Mouse (Mus musculus): ENCODE measurements at regions not wholly inside any gene's neighbourhood (a gene's known extent, or its start where the extent isn't known, plus 50 kb on each side); places are given as distances from the start of the nearest gene placed in this dataset.

DNA sequence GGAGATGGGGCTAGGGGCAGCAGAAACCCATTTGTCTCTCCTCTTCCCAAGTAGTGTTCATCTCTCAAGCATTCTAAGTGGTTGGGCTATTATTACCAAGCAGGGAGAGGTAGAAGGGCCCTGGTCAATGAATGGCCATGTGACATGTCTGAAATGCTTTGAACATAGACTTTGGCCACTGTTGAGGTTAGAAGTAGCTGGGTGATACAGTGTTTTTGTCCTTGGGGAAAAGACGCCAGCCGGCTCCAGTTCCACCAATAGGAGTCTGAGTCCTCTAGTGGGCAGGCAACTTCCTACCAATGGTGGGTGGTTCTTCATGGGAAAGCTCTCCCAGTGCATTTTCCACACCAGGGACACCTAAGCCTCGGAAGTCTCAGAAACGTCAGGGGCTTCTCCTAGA is 497.3 kb upstream of the Mgmt start:
- ATAC-seq (ENCODE audit: low FRiP score, low read depth) = no peak
- Histone ChIP-seq H3K27ac (no peak overlapping the region), H3K9me3 (no peaks in the 10 kb centered on the region), H3K4me1 (no peaks in the 10 kb centered on the region), H3K4me2 (replicated peaks) (no peak overlapping the region), H3K4me3 (no peak overlapping the region), H3K27me3 (replicated peaks) (no peaks in the 10 kb centered on the region), H3K9ac (no peak overlapping the region), H3K36me3 (no peaks in the 10 kb centered on the region)
- WGBS = 84% methylated on average over 4 of the region's 4 CpGs

DNA sequence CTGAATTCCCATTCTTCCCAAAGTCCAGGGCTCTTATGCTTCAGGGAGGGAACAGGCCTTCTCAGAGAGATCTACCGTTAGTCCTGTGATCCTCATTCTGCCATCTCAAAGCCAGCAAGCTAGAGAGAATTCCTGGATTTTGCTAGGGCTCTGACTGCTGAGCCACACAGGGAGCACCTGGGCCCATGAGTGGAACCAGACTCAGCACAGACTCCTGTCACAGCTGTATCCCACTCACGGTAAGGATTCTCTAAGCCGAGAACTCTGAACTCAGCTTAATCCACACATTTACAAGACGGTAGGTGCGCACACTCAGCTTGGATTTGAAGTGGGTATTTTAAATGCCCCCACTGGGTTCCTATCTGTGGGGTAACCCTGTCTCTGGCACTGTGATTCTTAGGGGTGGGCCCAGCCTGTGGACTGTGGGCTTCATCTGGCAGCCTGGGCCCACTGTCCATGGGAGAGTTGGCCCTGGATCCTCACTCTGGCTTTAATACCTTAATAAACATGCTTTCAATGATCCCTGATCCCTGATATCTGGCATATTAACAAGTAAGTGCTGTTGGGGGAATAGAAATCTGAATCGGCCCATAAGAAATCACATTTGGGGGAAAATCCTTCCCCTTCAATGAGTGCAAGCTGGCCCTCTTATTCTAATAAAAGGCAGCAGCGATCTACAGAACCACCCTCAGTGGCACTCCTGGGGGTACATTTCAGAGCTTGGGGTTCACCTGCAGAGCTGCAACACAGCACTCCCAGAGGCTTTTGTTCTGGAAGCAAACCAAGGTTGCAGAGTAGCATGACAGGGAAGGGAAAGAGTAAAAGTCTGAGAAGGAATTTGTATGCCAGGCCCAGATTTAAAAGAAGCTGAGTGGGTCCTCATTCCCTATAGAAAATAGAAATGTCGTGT is 491.5 kb upstream of the Mgmt start:
- Histone ChIP-seq H3K27me3 (replicated peaks) (no peaks in the 10 kb centered on the region), H3K27ac (no peak overlapping the region), H3K4me1 (no peaks in the 10 kb centered on the region), H3K9me3 (no peaks in the 10 kb centered on the region), H3K4me2 (replicated peaks) (no peak overlapping the region), H3K4me3 (no peak overlapping the region), H3K9ac (no peak overlapping the region), H3K36me3 (no peaks in the 10 kb centered on the region)
- ATAC-seq (ENCODE audit: low FRiP score, low read depth) = no peak
- 87% methylated on average over 8 of the region's 8 CpGs for WGBS

DNA sequence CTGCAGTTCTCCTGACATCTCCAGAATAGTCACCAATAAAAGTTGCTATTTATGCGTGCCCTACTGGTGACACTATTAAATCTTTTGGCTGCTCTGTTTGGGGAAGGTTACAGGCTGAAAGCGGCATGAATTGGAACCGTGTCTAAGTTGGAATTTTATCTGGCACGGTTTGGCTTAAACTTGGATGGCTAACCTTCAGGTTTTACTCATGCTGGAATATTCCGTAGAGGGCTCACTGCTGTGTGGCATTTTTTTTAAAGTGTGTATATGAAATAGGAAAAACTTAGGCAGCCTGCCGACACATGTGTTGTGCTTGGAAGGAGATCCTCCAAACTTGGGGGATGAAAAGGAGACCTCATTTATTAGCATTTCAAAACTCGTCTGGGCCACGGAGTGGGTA is 489.0 kb upstream of the Mgmt start:
- H3K9me3 ChIP-seq = no peaks in the 10 kb centered on the region
- no peak overlapping the region for H3K9ac ChIP-seq
- ATAC-seq (ENCODE audit: low FRiP score, low read depth) = no peak
- no peaks in the 10 kb centered on the region for H3K4me1 ChIP-seq
- no peaks in the 10 kb centered on the region for H3K36me3 ChIP-seq
- H3K4me2 ChIP-seq (replicated peaks) = no peak overlapping the region
- no peak overlapping the region for H3K4me3 ChIP-seq
- H3K27ac ChIP-seq = no peak overlapping the region
- 53% methylated on average over 8 of the region's 8 CpGs for WGBS
- H3K27me3 ChIP-seq (replicated peaks) = no peaks in the 10 kb centered on the region

DNA sequence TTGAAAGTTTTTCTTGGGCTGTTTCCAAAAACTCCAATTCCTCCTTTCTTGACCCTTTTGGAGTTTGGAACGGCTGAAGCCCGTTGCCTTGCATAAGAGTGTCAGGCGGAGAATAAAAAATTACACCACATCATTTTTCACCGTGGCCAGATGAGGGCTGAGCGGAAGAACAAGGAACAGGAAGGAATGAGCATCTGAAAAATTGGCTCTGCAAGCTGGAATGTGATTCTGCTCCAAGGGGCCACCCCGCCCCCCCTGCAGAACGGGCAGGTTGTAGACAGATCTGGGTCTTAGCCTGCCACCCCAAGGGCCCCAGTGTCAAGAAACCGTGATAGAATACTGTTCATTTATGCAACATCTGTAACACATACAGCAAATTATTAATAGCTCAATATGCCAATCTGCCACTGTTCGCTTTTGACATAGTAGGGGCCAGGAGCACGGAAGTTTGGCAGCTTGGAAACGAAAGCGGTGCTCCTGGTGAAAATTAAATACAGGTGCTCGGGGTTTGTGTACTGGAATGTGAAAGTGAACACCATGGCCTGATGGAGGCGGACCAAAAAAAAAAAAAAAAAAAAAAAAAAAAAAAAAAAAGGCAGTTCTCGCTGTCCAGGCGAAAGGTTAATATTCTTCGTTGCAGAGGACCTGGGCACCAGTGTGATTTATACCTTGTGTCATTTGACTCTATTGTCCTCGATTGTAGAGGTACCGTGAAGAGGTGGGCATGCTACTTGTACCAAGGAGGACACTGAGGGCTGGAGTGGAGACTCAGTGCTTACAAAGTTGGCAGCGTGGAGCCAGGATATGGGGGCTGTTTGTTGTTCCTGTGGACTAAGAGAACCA is 487.9 kb upstream of the Mgmt start:
- Histone ChIP-seq H3K4me2 (replicated peaks) (no peak overlapping the region), H3K4me1 (no peaks in the 10 kb centered on the region), H3K27me3 (replicated peaks) (no peaks in the 10 kb centered on the region), H3K9me3 (no peaks in the 10 kb centered on the region), H3K4me3 (no peak overlapping the region), H3K9ac (no peak overlapping the region), H3K36me3 (no peaks in the 10 kb centered on the region), H3K27ac (no peak overlapping the region)
- no peak for ATAC-seq (ENCODE audit: low FRiP score, low read depth)
- WGBS = 74% methylated on average over 20 of the region's 20 CpGs

DNA sequence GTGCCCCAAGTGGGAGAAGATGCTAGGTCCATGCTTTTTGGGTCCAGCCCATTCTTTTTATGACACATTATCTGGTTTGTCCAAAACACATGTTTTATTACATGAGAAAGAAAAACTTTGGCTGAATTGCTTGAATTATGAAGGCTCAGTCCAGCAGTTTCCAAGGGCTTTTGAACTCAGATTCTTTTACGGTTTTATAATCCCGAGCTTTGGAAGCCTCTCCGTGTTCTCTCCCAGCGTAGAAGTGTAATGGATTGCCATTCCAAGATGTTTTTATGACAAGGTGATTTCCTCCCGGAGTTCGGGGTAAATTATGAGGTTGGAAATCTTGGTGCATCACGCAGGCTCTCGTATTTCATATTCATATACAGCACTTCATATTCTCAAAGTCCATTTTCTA is 479.6 kb upstream of the Mgmt start:
- ATAC-seq (ENCODE audit: low FRiP score, low read depth) = no peak
- H3K36me3 ChIP-seq = no peaks in the 10 kb centered on the region
- H3K27ac ChIP-seq = no peak overlapping the region
- WGBS = 66% methylated on average over 8 of the region's 8 CpGs
- no peaks in the 10 kb centered on the region for H3K4me1 ChIP-seq
- no peak overlapping the region for H3K4me2 ChIP-seq (replicated peaks)
- H3K27me3 ChIP-seq (replicated peaks) = no peaks in the 10 kb centered on the region
- H3K9me3 ChIP-seq = no peaks in the 10 kb centered on the region
- H3K4me3 ChIP-seq = no peak overlapping the region
- no peak overlapping the region for H3K9ac ChIP-seq

DNA sequence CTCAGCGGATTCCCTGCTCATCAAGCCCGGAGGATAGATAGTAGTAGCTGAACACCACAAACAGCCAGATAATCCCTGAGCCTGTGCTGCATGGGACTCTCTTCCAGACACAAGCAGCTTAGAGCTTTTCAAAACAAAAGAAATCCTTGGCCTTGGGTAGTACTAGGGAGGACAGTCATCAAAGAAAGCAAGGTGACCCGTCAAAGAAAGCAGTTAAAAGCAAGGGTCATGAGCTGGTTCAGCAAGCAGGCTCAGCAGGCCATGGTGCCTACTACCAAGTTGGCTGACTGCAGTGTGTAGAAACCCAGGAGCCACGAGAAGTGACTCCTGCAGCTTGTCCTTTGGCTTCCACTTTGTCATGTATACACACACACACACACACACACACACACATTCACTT is 477.1 kb upstream of the Mgmt start:
- H3K4me1 ChIP-seq = no peaks in the 10 kb centered on the region
- H3K9ac ChIP-seq = no peak overlapping the region
- H3K9me3 ChIP-seq = no peaks in the 10 kb centered on the region
- no peak overlapping the region for H3K4me3 ChIP-seq
- ATAC-seq (ENCODE audit: low FRiP score, low read depth) = no peak
- no peak overlapping the region for H3K4me2 ChIP-seq (replicated peaks)
- WGBS = 67% methylated on average over 4 of the region's 4 CpGs
- no peaks in the 10 kb centered on the region for H3K27me3 ChIP-seq (replicated peaks)
- H3K36me3 ChIP-seq = no peaks in the 10 kb centered on the region
- H3K27ac ChIP-seq = no peak overlapping the region

DNA sequence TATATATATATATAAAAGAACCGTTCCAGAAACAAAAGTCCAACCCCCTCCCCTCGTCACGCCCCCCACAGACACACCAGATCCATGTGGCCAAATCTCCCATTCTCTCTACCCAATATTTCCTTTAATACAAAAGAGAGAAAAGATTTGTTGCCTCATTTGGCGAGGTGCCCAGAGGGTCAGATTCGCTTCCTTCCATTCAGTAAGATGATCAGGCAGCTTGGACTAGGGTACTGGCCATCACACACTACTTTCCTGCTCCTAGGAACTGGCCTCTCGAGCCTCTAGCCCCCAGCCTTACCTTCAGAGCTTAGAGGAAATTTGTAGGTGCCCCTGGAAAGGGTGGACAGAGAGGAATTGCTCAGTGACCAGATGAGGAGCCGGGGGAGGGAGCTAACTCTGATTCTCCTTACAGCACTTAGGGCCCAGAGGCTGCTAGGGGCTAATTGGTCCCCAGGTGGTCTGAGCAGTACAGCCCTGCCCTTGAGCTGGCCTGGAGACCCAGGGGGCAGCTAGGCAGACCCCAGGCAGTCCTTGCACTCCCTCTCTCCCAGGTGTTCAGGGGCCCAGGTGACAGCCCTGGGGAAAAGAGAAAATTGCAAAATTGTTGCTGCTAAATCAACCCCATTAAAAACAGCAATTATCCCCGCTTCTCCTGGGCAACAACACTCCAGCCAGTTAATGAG is 470.4 kb upstream of the Mgmt start:
- no peaks in the 10 kb centered on the region for H3K27me3 ChIP-seq (replicated peaks)
- H3K4me2 ChIP-seq (replicated peaks) = no peak overlapping the region
- WGBS = 45% methylated on average over 8 of the region's 8 CpGs
- H3K4me1 ChIP-seq = peaks cover 7% of the 10 kb centered on the region
- peak; percentile 58; the same call in 1 of the 2 replicates for ATAC-seq (ENCODE audit: low FRiP score, low read depth)
- no peak overlapping the region for H3K9ac ChIP-seq
- H3K36me3 ChIP-seq = no peaks in the 10 kb centered on the region
- no peak overlapping the region for H3K4me3 ChIP-seq
- H3K27ac ChIP-seq = no peak overlapping the region
- no peaks in the 10 kb centered on the region for H3K9me3 ChIP-seq

DNA sequence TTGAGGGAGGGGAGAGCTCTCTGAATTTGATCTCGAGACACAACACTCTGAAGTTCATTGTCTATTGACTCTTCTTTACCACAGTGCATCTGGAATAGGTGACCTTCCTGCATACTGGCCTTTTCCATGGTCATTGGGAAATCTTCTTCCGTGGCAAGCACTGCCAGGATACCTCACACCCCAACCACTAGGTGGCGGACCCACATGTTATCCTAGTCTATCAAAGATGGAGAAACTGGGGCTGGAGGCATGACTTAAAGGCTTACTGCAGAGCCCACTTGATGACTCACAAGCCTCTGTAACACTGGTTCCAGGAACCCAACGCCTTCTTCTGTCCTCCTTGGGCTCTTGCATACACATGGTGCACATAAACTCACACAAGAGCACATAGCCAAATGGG is 467.2 kb upstream of the Mgmt start:
- WGBS = 65% methylated on average over 4 of the region's 4 CpGs

DNA sequence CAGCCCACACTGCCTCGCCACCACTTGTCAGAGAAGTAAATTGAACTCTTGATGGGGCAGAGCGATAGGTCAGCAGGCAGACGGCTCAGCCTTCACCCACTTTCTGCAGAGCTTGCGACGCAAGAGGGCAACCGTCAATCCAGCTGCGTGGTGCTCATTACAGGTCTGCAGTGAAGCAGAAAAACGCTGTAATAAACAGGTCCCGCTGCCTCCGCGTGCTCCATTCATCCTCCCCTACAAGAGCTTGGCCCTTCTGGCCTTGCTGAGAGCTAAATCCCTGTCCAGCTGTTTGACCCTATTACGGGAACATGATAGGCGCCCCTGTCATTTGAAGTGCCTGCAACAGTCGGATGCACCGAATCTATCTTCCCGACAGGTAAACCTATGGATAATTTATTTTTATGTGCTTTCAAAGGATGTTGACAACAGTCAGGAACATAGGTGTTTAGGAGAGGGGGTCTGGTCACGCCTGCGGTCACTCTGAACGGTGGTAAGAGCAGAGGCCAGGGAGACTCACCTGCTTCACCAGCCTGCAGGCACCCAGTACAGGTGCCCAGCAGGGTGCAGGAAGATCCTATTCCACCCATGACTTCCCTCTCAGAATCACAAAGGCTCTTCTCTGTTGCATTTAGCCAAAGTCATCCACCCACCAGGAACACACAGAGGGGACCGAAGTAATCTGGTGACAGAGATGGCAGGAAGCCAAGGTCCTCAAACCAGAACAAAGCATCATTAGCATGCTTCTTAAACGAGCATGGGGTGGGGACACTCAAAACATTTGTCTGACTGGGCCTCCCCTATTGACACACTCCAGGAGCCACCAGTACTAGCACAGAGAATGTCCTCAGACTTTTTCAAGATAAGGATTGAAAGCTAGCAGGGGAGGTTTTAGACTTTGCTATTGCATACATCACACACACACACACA is 464.1 kb upstream of the Mgmt start:
- WGBS = 49% methylated on average over 21 of the region's 21 CpGs
- no peak overlapping the region for H3K27ac ChIP-seq
- peaks cover 16% of the 10 kb centered on the region; the same call in 1 of the 2 replicates for H3K4me1 ChIP-seq
- H3K4me3 ChIP-seq = no peak overlapping the region
- ATAC-seq (ENCODE audit: low FRiP score, low read depth) = peak; percentile 53; the same call in 1 of the 2 replicates
- H3K27me3 ChIP-seq (replicated peaks) = no peaks in the 10 kb centered on the region
- no peak overlapping the region for H3K9ac ChIP-seq
- H3K36me3 ChIP-seq = no peaks in the 10 kb centered on the region
- no peak overlapping the region for H3K4me2 ChIP-seq (replicated peaks)
- H3K9me3 ChIP-seq = no peaks in the 10 kb centered on the region

More for the DNA sequence above, 467.2 kb upstream of the Mgmt start:
- H3K9ac ChIP-seq = no peak overlapping the region
- no peaks in the 10 kb centered on the region for H3K27me3 ChIP-seq (replicated peaks)
- no peak overlapping the region for H3K27ac ChIP-seq
- peaks cover 21% of the 10 kb centered on the region for H3K4me1 ChIP-seq
- H3K36me3 ChIP-seq = no peaks in the 10 kb centered on the region
- H3K9me3 ChIP-seq = no peaks in the 10 kb centered on the region
- H3K4me2 ChIP-seq (replicated peaks) = no peak overlapping the region
- no peak overlapping the region for H3K4me3 ChIP-seq
- no peak for ATAC-seq (ENCODE audit: low FRiP score, low read depth)

DNA sequence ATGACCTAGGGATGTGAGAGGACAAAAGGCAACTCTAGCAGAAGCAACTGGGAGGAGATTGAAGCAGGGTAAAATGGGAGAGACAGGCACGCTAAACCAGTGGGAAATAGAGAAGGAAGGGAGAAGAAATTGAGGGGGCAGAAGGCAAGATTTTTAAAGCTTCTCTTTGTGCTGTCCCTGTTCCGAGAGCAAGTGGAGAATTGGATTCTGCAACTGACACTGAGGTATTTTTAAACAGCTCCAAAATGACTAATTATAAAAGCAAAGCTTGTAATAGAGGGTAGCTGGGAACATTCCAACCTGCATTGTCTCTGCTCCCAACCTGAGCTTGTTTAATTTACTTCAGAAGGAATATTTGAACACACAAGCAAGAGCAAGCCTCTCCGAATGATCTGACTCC is 460.7 kb upstream of the Mgmt start:
- no peak overlapping the region for H3K4me2 ChIP-seq (replicated peaks)
- no peak overlapping the region for H3K4me3 ChIP-seq
- H3K9ac ChIP-seq = no peak overlapping the region
- ATAC-seq (ENCODE audit: low FRiP score, low read depth) = no peak
- no peaks in the 10 kb centered on the region for H3K27me3 ChIP-seq (replicated peaks)
- peaks cover 16% of the 10 kb centered on the region; the same call in 1 of the 2 replicates for H3K4me1 ChIP-seq
- H3K9me3 ChIP-seq = no peaks in the 10 kb centered on the region
- H3K36me3 ChIP-seq = no peaks in the 10 kb centered on the region
- 83% methylated on average over 3 of the region's 3 CpGs for WGBS
- no peak overlapping the region for H3K27ac ChIP-seq

DNA sequence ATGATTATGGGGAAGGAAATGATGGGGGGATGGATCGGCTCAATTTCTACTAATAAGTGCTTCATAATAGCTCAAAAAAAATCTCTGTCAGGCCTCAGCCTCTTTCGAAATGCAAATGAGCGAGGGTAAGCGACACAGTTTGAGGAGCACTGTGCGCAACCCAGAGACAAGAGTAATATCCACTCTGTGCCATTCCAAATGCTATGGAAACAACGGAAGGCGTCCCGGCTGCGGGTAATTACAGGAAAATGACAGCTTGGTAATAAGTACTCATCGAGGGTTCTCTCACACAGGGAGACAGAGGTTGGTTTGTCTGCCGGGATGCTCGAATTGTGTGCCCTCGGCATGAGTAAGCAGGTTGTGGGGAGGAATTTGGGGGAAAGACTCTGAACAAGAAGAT is 459.9 kb upstream of the Mgmt start:
- no peak overlapping the region for H3K4me3 ChIP-seq
- no peaks in the 10 kb centered on the region for H3K27me3 ChIP-seq (replicated peaks)
- ATAC-seq (ENCODE audit: low FRiP score, low read depth) = no peak
- H3K9ac ChIP-seq = no peak overlapping the region
- H3K36me3 ChIP-seq = no peaks in the 10 kb centered on the region
- no peak overlapping the region for H3K27ac ChIP-seq
- H3K9me3 ChIP-seq = no peaks in the 10 kb centered on the region
- 85% methylated on average over 13 of the region's 13 CpGs for WGBS
- no peak overlapping the region for H3K4me2 ChIP-seq (replicated peaks)
- peaks cover 16% of the 10 kb centered on the region; the same call in 1 of the 2 replicates for H3K4me1 ChIP-seq
